Mouse (Mus musculus) mesoderm, embryonic 11.5 days (tissue): ENCODE data around the gene 7530416G11Rik.
A peak's percentile ranks its signal among the peaks of the same experiment; 100 is the strongest.

Experiments
- DNase-seq: peaks from one replicate; pipeline ENCODE4 v3.0.0-alpha.2; 2012; ENCODE audit warnings: low read depth, low spot score

7530416G11Rik gene

GRCm38 (mm10) chr15:85503127-85503526 is at the start of gene 7530416G11Rik:
TSS of gene 7530416G11Rik (minus strand) at chr15:85503227.
- DNase-seq, result no peak

- DNase-seq, result no peak
Observed at GRCm38 (mm10) chr15:85546500-85546899, 43.5 kb upstream of the 7530416G11Rik start.

DNA sequence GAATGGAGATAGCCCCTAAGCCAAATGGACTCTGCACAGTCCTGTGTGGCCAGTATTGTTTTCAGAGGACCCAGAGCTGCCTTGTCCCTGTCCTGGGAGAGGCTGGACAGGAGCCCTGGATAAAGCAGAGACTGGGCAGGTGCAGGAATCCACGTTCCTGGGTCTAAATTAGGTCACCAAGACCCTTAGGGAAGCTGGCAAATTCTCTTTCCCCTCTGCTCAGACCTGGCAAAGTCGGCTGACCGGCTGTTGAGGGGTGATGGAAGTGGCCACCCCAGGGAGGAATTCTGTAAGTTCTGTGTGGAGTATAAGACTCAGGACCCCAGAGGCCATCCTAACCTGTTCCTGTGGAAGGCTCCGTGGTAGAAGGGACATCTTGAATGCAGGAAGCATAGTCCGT is 42.3 kb upstream of the 7530416G11Rik start:
- no peak for DNase-seq

DNA sequence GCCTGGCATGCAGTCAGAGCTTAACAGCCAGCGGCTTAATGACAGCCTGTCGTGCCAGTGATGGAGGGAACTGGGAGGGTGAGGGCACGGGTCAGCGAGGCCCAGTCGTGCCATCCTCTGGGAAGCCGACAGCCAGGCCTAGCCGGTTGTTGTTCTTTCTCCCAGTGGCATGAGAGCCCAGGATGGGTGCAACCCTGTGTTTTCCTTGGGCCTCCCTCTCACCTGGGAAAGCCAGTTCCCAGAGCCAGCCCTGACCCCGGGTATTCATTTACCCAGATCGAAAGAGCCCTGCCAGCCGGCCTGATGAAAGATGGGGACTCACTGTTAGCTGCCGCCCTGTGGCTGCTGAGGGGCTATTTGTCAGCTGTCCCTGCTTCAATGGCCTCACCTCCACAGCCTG is 35.1 kb upstream of the 7530416G11Rik start:
- peak; percentile 24 for DNase-seq

DNA sequence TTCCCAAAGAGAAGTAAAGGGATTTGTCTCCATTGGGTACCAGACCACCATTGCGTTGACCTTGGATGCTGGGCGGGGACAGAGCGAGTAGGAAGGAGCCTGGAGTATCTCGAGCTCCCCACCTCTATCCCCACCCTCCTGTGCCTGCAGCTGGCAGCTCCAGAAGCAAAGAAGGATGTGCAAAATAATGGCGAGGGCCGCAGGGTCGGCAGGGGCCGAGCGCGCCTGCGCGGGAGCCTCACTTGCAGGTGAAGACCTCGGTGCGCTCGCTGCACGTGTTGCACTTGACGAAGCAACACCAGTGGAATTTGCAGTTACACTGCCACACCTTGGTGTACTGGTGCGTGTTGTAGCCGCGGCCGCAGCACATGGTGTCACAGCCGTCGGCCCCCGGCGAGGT is 34.1 kb upstream of the 7530416G11Rik start:
- DNase-seq, result no peak

GRCm38 (mm10) chr15:85534646-85535045 is 31.6 kb upstream of the 7530416G11Rik start:
- no peak for DNase-seq

DNA sequence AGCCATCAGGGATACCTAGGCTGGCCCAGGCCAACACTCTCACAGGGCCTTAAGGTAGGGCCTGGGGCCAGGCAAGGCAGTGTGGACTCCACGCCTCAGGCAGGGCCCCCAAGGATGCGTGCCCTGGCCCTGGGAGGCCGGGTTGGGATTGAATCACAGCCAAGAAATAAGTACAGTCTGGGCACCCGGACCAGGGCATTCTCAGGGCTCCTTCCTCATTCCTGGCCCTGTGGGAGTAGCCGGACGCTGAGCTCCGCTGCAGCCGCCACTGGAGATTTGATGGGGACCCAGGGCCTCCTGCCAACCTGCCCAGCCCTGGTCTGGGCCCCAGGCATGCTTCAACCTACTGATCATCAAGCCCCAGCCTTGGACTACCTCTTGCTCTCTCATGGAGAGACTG is 31.2 kb upstream of the 7530416G11Rik start:
- no peak for DNase-seq

DNA sequence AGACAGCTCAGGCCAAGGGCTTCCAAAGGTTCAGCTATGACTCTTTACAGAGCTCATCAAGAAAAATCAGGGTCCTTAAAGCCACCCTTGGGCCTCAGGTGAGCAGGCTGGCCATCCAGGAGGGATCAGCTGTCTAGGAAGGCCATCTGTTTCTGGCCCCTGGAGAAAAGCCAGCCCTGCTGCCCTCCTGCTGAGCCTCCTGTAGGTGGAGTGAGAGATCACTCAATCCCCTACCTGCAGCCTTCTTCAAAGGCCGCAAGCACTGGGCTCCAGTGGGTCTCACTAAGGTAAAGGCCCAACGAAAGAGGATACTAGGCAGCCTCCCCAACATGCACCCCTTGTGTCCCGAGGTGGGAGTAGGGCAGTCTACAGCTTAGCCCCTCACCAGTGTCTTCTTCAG is 29.0 kb upstream of the 7530416G11Rik start:
- no peak for DNase-seq

DNA sequence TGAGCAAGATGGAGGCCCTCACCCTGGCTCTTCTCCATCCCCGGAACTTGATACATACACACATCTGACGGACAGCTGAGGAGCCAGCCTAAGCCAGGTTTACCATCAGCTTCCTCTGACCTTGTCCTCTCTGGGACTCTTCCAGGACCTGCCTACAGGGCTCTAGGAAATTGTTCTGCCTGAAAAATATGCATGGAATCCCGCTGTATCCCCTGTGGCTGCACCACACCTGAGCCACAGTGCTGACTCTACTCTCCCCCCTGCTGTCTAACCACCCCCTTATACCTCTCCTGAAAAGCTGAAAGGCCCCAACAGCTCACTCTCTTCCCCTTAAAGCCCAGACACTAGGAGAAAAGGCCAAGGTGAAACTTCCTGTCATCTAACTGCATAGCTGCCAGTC is 26.9 kb upstream of the 7530416G11Rik start:
- DNase-seq, result no peak

DNA sequence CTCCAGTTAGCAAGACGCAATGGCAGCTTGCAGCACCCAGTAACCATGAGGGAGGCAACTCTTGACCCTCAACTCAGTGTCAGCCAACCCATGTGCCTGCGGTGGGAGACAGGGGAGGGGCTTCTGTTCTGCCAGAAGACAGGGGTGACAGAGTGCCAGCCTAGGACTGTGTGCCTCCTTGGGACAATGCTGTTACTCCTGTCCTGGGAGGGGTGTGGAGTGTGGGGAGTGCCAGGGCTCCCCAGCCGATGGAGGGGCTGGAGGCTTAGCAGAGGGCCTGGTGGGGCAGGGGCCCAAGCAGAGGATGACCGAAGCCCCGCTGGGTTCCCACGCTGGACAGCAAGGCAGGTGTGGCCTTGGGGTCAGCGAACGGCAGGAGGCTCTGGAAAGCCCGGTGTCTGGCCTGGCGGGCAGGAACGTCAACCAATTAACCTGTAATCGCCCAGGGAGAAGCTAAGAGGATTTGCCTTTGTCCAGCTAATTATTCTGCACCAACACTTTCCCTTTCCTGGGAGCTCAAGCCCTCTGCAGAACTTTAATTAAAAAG is 21.4 kb upstream of the 7530416G11Rik start:
- no peak for DNase-seq

GRCm38 (mm10) chr15:85523173-85523991 is 20.4 kb upstream of the 7530416G11Rik start:
- DNase-seq, result peak; percentile 52

- DNase-seq, result no peak
Observed at GRCm38 (mm10) chr15:85519438-85519837, 16.4 kb upstream of the 7530416G11Rik start.

DNA sequence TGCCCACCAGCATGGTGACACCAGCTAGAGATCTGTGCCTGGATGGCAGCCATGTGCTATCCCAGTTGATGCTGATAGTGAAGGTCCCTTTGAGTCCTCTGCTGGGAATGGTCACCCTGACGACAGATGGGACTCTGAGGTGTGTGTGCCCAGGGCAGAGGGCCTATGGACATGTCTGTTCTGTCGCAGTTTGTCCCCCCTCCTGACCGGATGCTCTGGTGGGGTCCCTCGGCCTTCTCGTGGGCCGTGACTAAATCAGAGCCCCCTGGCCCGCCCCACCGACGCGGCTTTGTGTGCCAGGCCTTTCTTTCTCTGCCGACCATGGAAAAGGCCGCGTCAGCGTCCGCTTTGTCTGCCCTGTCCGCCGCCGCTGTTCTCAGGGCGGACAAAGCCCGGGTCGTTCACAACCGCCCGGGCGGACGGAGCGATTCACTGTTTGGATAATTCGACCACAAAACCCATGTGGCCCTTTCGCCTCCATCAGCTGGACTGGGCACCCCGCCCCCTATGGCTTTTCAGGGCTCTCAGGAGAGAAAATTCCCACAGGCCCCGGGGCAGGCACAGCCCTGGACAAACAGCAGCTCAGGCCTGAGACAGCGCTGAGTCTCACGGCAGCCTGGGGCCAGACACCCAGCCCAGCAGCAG is 4.5 kb upstream of the 7530416G11Rik start:
- DNase-seq, result peak; percentile 68

GRCm38 (mm10) chr15:85506680-85507079 is 3.7 kb upstream of the 7530416G11Rik start:
- DNase-seq, result no peak

DNA sequence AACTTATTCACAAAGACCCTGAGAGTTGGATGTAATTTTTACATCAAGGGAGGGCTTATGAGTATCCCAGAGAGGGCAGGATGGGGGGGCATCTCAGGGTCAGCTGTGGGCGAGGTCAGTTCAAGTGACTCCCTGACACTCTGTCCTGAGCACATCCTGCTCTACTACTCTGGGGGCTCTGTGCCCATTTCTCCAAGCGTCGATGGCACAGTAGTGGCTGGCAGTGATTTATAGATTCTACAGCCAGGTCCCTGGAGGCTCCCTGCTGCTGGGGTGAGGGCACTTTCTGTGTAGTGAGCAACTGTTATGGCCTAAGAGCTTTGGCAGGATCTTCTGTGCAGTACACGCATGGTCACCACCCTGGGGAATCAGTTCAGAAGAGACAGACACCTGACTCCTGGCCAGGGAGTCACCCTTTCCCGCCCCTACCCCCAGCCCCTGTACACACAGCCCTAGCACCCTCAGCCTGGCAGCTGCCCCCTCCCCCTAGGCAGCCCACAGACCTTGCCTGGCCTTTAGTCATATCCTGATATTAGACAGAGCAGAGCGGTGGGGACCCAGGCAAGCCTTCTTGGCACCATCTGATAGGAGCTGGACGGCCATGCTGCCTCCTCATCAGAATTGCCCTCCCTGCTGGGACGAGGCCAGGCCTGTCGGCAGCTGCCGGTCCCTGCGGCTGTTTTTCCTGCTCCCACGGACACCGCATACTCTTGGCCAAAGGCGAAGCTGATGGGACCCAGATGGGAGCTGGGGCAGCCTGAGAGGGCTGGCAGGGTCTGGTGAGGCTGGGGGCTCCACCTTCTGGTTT is 2.3 kb upstream of the 7530416G11Rik start:
- peak; percentile 36 for DNase-seq

DNA sequence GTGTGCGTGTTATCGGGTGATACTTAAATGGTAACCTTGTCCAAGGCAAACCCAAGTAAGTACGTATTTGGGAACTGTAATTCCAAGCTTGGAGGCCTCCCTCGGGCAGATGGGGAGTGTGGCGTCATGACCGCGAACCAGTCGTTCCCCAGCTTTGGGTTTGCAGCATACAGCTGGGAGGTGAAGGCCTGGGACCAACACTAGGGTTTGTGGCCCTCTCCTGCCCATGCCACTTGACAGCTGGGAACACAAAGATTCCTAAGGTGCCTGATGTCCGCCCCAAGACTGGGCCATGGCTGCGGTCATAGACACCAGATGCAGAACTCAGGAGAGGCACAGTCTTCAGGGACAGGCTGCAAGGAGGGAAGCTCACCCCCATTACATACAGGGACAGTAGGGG is 2.8 kb downstream of the 7530416G11Rik start:
- DNase-seq, result no peak

- DNase-seq, result peak; percentile 64
Observed at GRCm38 (mm10) chr15:85497981-85498475, 5.0 kb downstream of the 7530416G11Rik start.

- no peak for DNase-seq
Observed at GRCm38 (mm10) chr15:85497548-85497947, 5.5 kb downstream of the 7530416G11Rik start.

GRCm38 (mm10) chr15:85494163-85494621 is 8.8 kb downstream of the 7530416G11Rik start:
- no peak for DNase-seq

DNA sequence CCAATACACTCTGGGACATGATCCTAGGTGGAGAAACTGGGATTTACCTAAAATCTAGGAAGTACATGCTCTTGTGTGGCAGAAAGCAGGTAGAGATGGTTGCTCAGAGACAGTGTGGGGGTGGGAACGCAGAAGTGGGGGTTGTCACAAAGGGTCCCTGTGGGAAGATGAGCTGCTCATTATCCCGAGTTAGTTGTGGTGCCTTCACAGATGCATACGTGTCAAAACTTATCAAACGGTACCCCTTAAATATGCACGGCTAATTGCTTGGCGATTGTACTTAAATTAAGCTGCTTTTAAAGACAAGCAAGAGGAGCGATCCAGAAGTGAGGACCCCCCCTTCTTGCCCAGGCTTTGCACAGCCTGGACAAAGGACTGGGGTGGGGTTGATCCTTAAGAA is 13.3 kb downstream of the 7530416G11Rik start:
- DNase-seq, result no peak

- no peak for DNase-seq
Observed at GRCm38 (mm10) chr15:85488900-85489299, 14.1 kb downstream of the 7530416G11Rik start.

- DNase-seq, result no peak
Observed at GRCm38 (mm10) chr15:85480630-85481029, 22.4 kb downstream of the 7530416G11Rik start.
